Mouse (Mus musculus): Measurements from ENCODE around the gene Plxna4.

The Plxna4 gene

GRCm38 (mm10) chr6:32362421-32362820 is 225.6 kb downstream of the Plxna4 start:
- no peaks in the 10 kb centered on the region for H3K4me1 ChIP-seq (replicated peaks; ENCODE audit: low read depth, low read length)

GRCm38 (mm10) chr6:32359675-32360074 is 228.3 kb downstream of the Plxna4 start:
- Histone ChIP-seq H3K27me3 (ENCODE audit: insufficient read depth, low read length) (no peaks in the 10 kb centered on the region), H3K36me3 (ENCODE audit: insufficient read depth, low read length) (no peaks in the 10 kb centered on the region), H3K4me1 (replicated peaks; ENCODE audit: low read depth, low read length) (no peaks in the 10 kb centered on the region), H3K4me3 (replicated peaks; ENCODE audit: low read length) (no peak overlapping the region), H3K9me3 (ENCODE audit: low read length) (no peaks in the 10 kb centered on the region)
- TF ChIP-seq POU5F1 (IDR thresholded peaks at IDR 0.05; ENCODE audit: borderline replicate concordance, low read length) (no peak), NANOG (IDR thresholded peaks at IDR 0.05; ENCODE audit: borderline replicate concordance, low read length) (no peak), CTCF (conservative IDR thresholded peaks at IDR 0.05; ENCODE audit: low read length) (no peak)

More at GRCm38 (mm10) chr6:32362421-32362820, 225.6 kb downstream of the Plxna4 start:
- Histone ChIP-seq H3K27me3 (ENCODE audit: insufficient read depth, low read length) (no peaks in the 10 kb centered on the region), H3K36me3 (ENCODE audit: insufficient read depth, low read length) (no peaks in the 10 kb centered on the region), H3K9me3 (ENCODE audit: low read length) (peaks cover 17% of the 10 kb centered on the region), H3K4me3 (replicated peaks; ENCODE audit: low read length) (no peak overlapping the region)
- TF ChIP-seq NANOG (IDR thresholded peaks at IDR 0.05; ENCODE audit: borderline replicate concordance, low read length) (no peak), CTCF (conservative IDR thresholded peaks at IDR 0.05; ENCODE audit: low read length) (no peak), POU5F1 (IDR thresholded peaks at IDR 0.05; ENCODE audit: borderline replicate concordance, low read length) (no peak)

GRCm38 (mm10) chr6:32357497-32357896 is 230.5 kb downstream of the Plxna4 start:
- no peaks in the 10 kb centered on the region for H3K27me3 ChIP-seq (ENCODE audit: insufficient read depth, low read length)
- H3K4me1 ChIP-seq (replicated peaks; ENCODE audit: low read depth, low read length) = no peaks in the 10 kb centered on the region
- no peaks in the 10 kb centered on the region for H3K36me3 ChIP-seq (ENCODE audit: insufficient read depth, low read length)
- H3K4me3 ChIP-seq (replicated peaks; ENCODE audit: low read length) = no peak overlapping the region
- no peaks in the 10 kb centered on the region for H3K9me3 ChIP-seq (ENCODE audit: low read length)
- TF ChIP-seq CTCF (conservative IDR thresholded peaks at IDR 0.05; ENCODE audit: low read length) (no peak), NANOG (IDR thresholded peaks at IDR 0.05; ENCODE audit: borderline replicate concordance, low read length) (no peak), POU5F1 (IDR thresholded peaks at IDR 0.05; ENCODE audit: borderline replicate concordance, low read length) (no peak)

GRCm38 (mm10) chr6:32355559-32355958 is 232.4 kb downstream of the Plxna4 start:
- no peaks in the 10 kb centered on the region for H3K4me1 ChIP-seq (replicated peaks; ENCODE audit: low read depth, low read length)
- peaks cover 4% of the 10 kb centered on the region; the same call in 1 of the 2 replicates for H3K9me3 ChIP-seq (ENCODE audit: low read length)
- H3K27me3 ChIP-seq (ENCODE audit: insufficient read depth, low read length) = no peaks in the 10 kb centered on the region
- TF ChIP-seq POU5F1 (IDR thresholded peaks at IDR 0.05; ENCODE audit: borderline replicate concordance, low read length) (no peak), CTCF (conservative IDR thresholded peaks at IDR 0.05; ENCODE audit: low read length) (no peak)
- H3K36me3 ChIP-seq (ENCODE audit: insufficient read depth, low read length) = no peaks in the 10 kb centered on the region
- H3K4me3 ChIP-seq (replicated peaks; ENCODE audit: low read length) = no peak overlapping the region

GRCm38 (mm10) chr6:32348996-32349395 is 239.0 kb downstream of the Plxna4 start:
- Histone ChIP-seq H3K4me1 (replicated peaks; ENCODE audit: low read depth, low read length) (no peaks in the 10 kb centered on the region), H3K4me3 (replicated peaks; ENCODE audit: low read length) (no peak overlapping the region), H3K27me3 (ENCODE audit: insufficient read depth, low read length) (no peaks in the 10 kb centered on the region), H3K36me3 (ENCODE audit: insufficient read depth, low read length) (no peaks in the 10 kb centered on the region), H3K9me3 (ENCODE audit: low read length) (peaks cover 5% of the 10 kb centered on the region; the same call in 1 of the 2 replicates)
- TF ChIP-seq CTCF (conservative IDR thresholded peaks at IDR 0.05; ENCODE audit: low read length) (no peak), POU5F1 (IDR thresholded peaks at IDR 0.05; ENCODE audit: borderline replicate concordance, low read length) (no peak), NANOG (IDR thresholded peaks at IDR 0.05; ENCODE audit: borderline replicate concordance, low read length) (no peak)

DNA sequence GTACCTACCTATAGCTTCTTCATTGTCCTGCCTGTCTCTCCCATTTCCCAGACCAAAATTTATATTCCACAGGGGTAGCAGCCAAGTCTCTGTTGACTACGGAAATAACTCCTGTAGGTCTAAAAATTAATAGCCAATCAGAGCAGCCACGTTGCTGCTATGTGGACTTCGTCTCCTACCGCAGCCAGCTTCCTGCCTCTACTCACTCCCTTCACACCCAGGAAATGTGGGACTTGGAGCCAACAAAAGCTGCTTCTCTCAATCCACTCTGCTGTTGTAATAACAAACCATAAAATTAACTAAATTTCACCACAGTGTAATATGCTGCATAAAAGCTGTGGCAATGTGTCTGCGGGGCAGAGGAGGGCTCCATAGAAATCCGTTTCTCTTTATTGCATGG is 239.9 kb downstream of the Plxna4 start:
- TF ChIP-seq POU5F1 (IDR thresholded peaks at IDR 0.05; ENCODE audit: borderline replicate concordance, low read length) (no peak), CTCF (conservative IDR thresholded peaks at IDR 0.05; ENCODE audit: low read length) (no peak), NANOG (IDR thresholded peaks at IDR 0.05; ENCODE audit: borderline replicate concordance, low read length) (no peak)
- Histone ChIP-seq H3K9me3 (ENCODE audit: low read length) (peaks cover 5% of the 10 kb centered on the region; the same call in 1 of the 2 replicates), H3K27me3 (ENCODE audit: insufficient read depth, low read length) (no peaks in the 10 kb centered on the region), H3K4me1 (replicated peaks; ENCODE audit: low read depth, low read length) (no peaks in the 10 kb centered on the region), H3K4me3 (replicated peaks; ENCODE audit: low read length) (no peak overlapping the region), H3K36me3 (ENCODE audit: insufficient read depth, low read length) (no peaks in the 10 kb centered on the region)

DNA sequence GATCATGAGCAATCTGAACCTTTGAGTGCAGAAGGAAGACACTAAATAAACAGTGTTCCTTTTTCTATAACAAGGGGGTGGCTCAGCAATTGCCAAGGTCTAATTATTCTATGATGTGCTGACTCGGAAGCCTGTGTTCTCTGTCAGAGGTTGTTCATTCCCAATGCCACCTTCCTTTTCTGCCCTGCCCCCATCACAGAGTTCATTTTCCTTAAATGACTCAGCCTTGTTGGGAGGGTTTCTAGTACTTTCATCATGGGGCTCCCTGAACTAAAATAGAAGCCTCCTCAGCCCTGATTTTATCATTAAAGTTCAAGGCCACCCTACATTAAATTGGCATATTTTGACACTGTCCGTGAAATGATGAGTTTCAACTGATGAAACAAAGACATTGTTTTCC is 242.0 kb downstream of the Plxna4 start:
- Histone ChIP-seq H3K36me3 (ENCODE audit: insufficient read depth, low read length) (no peaks in the 10 kb centered on the region), H3K9me3 (ENCODE audit: low read length) (peaks cover 5% of the 10 kb centered on the region; the same call in 1 of the 2 replicates), H3K4me3 (replicated peaks; ENCODE audit: low read length) (no peak overlapping the region), H3K4me1 (replicated peaks; ENCODE audit: low read depth, low read length) (no peaks in the 10 kb centered on the region), H3K27me3 (ENCODE audit: insufficient read depth, low read length) (no peaks in the 10 kb centered on the region)
- TF ChIP-seq CTCF (conservative IDR thresholded peaks at IDR 0.05; ENCODE audit: low read length) (no peak), POU5F1 (IDR thresholded peaks at IDR 0.05; ENCODE audit: borderline replicate concordance, low read length) (no peak), NANOG (IDR thresholded peaks at IDR 0.05; ENCODE audit: borderline replicate concordance, low read length) (no peak)

GRCm38 (mm10) chr6:32342727-32343126 is 245.3 kb downstream of the Plxna4 start:
- Histone ChIP-seq H3K4me1 (replicated peaks; ENCODE audit: low read depth, low read length) (no peaks in the 10 kb centered on the region), H3K9me3 (ENCODE audit: low read length) (no peaks in the 10 kb centered on the region), H3K27me3 (ENCODE audit: insufficient read depth, low read length) (no peaks in the 10 kb centered on the region), H3K4me3 (replicated peaks; ENCODE audit: low read length) (no peak overlapping the region), H3K36me3 (ENCODE audit: insufficient read depth, low read length) (no peaks in the 10 kb centered on the region)
- no peak for TF ChIP-seq NANOG (IDR thresholded peaks at IDR 0.05; ENCODE audit: borderline replicate concordance, low read length)
- TF ChIP-seq CTCF (conservative IDR thresholded peaks at IDR 0.05; ENCODE audit: low read length) = no peak
- TF ChIP-seq POU5F1 (IDR thresholded peaks at IDR 0.05; ENCODE audit: borderline replicate concordance, low read length) = no peak

GRCm38 (mm10) chr6:32342272-32342671 is 245.7 kb downstream of the Plxna4 start:
- H3K27me3 ChIP-seq (ENCODE audit: insufficient read depth, low read length) = no peaks in the 10 kb centered on the region
- H3K36me3 ChIP-seq (ENCODE audit: insufficient read depth, low read length) = no peaks in the 10 kb centered on the region
- H3K4me3 ChIP-seq (replicated peaks; ENCODE audit: low read length) = no peak overlapping the region
- H3K9me3 ChIP-seq (ENCODE audit: low read length) = no peaks in the 10 kb centered on the region
- TF ChIP-seq POU5F1 (IDR thresholded peaks at IDR 0.05; ENCODE audit: borderline replicate concordance, low read length) (no peak), NANOG (IDR thresholded peaks at IDR 0.05; ENCODE audit: borderline replicate concordance, low read length) (no peak), CTCF (conservative IDR thresholded peaks at IDR 0.05; ENCODE audit: low read length) (no peak)
- H3K4me1 ChIP-seq (replicated peaks; ENCODE audit: low read depth, low read length) = no peaks in the 10 kb centered on the region

All from E14TG2a.4 (cell line).